24 mouse cellular contexts compared by ENCODE assay signal in the genomic region with DNA sequence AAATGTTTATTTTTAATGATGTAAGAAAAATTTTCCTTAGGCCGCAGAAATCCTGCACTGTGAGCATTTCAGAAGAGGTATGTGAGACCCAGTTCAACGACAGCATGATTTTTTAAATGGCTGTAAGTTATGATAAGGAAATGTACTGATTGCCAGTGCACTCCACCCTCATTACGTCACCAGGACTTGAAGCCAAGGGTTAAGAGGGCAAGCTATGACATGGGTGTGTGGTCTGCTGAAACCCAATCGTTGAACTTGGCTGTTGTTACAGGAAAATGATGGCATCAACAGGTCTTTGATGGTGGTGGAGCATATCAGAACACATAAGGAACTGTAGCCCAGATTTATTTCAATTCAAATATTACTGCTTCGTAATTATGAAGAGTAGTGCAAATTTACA.
DNase-seq lines count a peak whose midpoint lies in the region; ATAC-seq and TF ChIP-seq lines count a peak whose summit lies in the region.
"Had no signal": no experiment of that assay in that cellular context is flagged by ENCODE, and none has a peak within 500 bp of the region (broad histone marks: within the 10 kb centered on the region; RNA-seq: fewer than 3 reads in every experiment).

No protein-coding gene starts in this region.

- no peak overlapping the region for H3K4me3 ChIP-seq in liver, adult 2 months (ENCODE audit: insufficient read depth, low read depth, low read length)
- H3K4me3 ChIP-seq in midbrain, embryonic 11.5 days (ENCODE audit: low read depth, low read length), result no peak overlapping the region
- no peak overlapping the region for H3K4me3 ChIP-seq in midbrain, postnatal 0 days (ENCODE audit: low read depth, low read length)
- H3K4me3 ChIP-seq in small intestine, adult 2 months (ENCODE audit: low read depth, low read length), result no peak overlapping the region
- H3K4me3 ChIP-seq: forebrain, embryonic 13.5 days; heart, embryonic 10.5 days; heart, embryonic 15.5 days; limb, embryonic 12.5 days; liver, embryonic 12.5 days; midbrain, embryonic 15.5 days had no signal

- H3K79me2 ChIP-seq in liver, adult 2 months (ENCODE audit: control insufficient read depth, insufficient read depth, low read length), result no peaks in the 10 kb centered on the region

- H3K27me3 ChIP-seq in liver, adult 2 months (ENCODE audit: control insufficient read depth, insufficient read depth, low read length), result no peaks in the 10 kb centered on the region
- H3K27me3 ChIP-seq in midbrain, embryonic 11.5 days (ENCODE audit: control insufficient read depth, insufficient read depth, low read length), result no peaks in the 10 kb centered on the region
- H3K27me3 ChIP-seq in midbrain, postnatal 0 days (ENCODE audit: insufficient read depth, low read length), result no peaks in the 10 kb centered on the region
- H3K27me3 ChIP-seq in small intestine, adult 2 months (ENCODE audit: control insufficient read depth, insufficient read depth, low read length), result no peaks in the 10 kb centered on the region
- H3K27me3 ChIP-seq: forebrain, embryonic 13.5 days; heart, embryonic 15.5 days; limb, embryonic 12.5 days; liver, embryonic 12.5 days; midbrain, embryonic 15.5 days had no signal

- H3K27ac ChIP-seq in liver, adult 2 months (replicated peaks; ENCODE audit: insufficient read depth, low read depth, low read length), result no peak overlapping the region
- no peak overlapping the region for H3K27ac ChIP-seq in midbrain, embryonic 11.5 days (ENCODE audit: low read depth, low read length)
- no peak overlapping the region for H3K27ac ChIP-seq in midbrain, postnatal 0 days (ENCODE audit: low read depth, low read length)
- H3K27ac ChIP-seq in small intestine, adult 2 months (ENCODE audit: insufficient read depth, low read depth, low read length), result 0 out of 2 replicates have a peak overlapping the region, but pooled peaks have one; percentile 16
- H3K27ac ChIP-seq: forebrain, embryonic 13.5 days; heart, embryonic 10.5 days; heart, embryonic 15.5 days; limb, embryonic 12.5 days; liver, embryonic 12.5 days; midbrain, embryonic 15.5 days had no signal

- no peak for TF ChIP-seq CTCF in liver, adult 2 months (IDR thresholded peaks at IDR 0.05; ENCODE audit: low read depth, low read length)
- TF ChIP-seq CTCF in midbrain, postnatal 0 days (IDR thresholded peaks at IDR 0.05), result no peak
- TF ChIP-seq CTCF in small intestine, adult 2 months (IDR thresholded peaks at IDR 0.05; ENCODE audit: extremely low read depth, insufficient read length, insufficient replicate concordance, low read depth, low read length), result no peak

- peak; percentile 65 for DNase-seq in liver, adult 2 months (ENCODE audit: extremely low read depth, low read depth, low spot score)
- no peak for DNase-seq in liver
- peak; percentile 17 for DNase-seq in midbrain, embryonic 11.5 days (ENCODE audit: low spot score, missing footprints)
- no peak for DNase-seq in midbrain, postnatal 0 days (ENCODE audit: low spot score)
- no peak for DNase-seq in B cell, adult 2 months
- DNase-seq in Muller cell, postnatal 12 days (ENCODE audit: inconsistent ontology term), result no peak
- DNase-seq: adrenal gland, adult 8-10 months; cerebellum, adult 2 months; cerebellum, postnatal 36 days; gastrocnemius, postnatal 25 days; heart, adult 11 months; kidney, postnatal 14 days; liver, postnatal 0 days; right cerebral cortex, adult 18-20 months had no signal

- no peak for TF ChIP-seq POLR2A in liver, adult 2 months (IDR thresholded peaks at IDR 0.05; ENCODE audit: extremely low read depth, insufficient read depth, low read length)
- no peak for TF ChIP-seq POLR2A in small intestine, adult 2 months (IDR thresholded peaks at IDR 0.05; ENCODE audit: low read depth, low read length)

- no peak for ATAC-seq in midbrain, embryonic 11.5 days (ENCODE audit: low FRiP score)
- ATAC-seq in midbrain, postnatal 0 days (ENCODE audit: low FRiP score), result no peak
- ATAC-seq: activated CD4-positive, CD25-positive, alpha-beta regulatory T cell, adult 4 months; CD4-positive, CD25-positive, alpha-beta regulatory T cell, adult 4 months; forebrain, embryonic 13.5 days; hindbrain, embryonic 16.5 days; liver, embryonic 12.5 days; liver, postnatal 0 days; midbrain, embryonic 15.5 days had no signal

- 36% methylated on average over 5 of the region's 5 CpGs for WGBS in liver, adult 2 months
- 89% methylated on average over 5 of the region's 5 CpGs for WGBS in midbrain, embryonic 11.5 days
- 86% methylated on average over 5 of the region's 5 CpGs for WGBS in midbrain, postnatal 0 days
- 33% methylated on average over 5 of the region's 5 CpGs for WGBS in small intestine, adult 2 months

- H3K9me3 ChIP-seq in midbrain, embryonic 11.5 days (ENCODE audit: control insufficient read depth, low read length), result no peaks in the 10 kb centered on the region
- H3K9me3 ChIP-seq in midbrain, postnatal 0 days (ENCODE audit: low read length), result no peaks in the 10 kb centered on the region
- H3K9me3 ChIP-seq: forebrain, embryonic 13.5 days; heart, embryonic 10.5 days; heart, embryonic 15.5 days; liver, embryonic 12.5 days; midbrain, embryonic 15.5 days had no signal

- H3K36me3 ChIP-seq in liver, adult 2 months (ENCODE audit: control insufficient read depth, insufficient read depth, low read length), result peaks cover 30% of the 10 kb centered on the region; the same call in 1 of the 2 replicates
- H3K36me3 ChIP-seq in midbrain, embryonic 11.5 days (ENCODE audit: control insufficient read depth, insufficient read depth, low read length), result no peaks in the 10 kb centered on the region
- no peaks in the 10 kb centered on the region for H3K36me3 ChIP-seq in midbrain, postnatal 0 days (ENCODE audit: insufficient read depth, low read length)
- H3K36me3 ChIP-seq in small intestine, adult 2 months (ENCODE audit: control insufficient read depth, insufficient read depth, low read length), result peaks cover 5% of the 10 kb centered on the region
- H3K36me3 ChIP-seq: heart, embryonic 10.5 days; heart, embryonic 15.5 days; limb, embryonic 12.5 days; midbrain, embryonic 15.5 days had no signal

- H3K4me2 ChIP-seq in midbrain, embryonic 11.5 days, result no peak overlapping the region
- no peak overlapping the region for H3K4me2 ChIP-seq in midbrain, postnatal 0 days (ENCODE audit: low read depth, low read length, poor library complexity, severe bottlenecking)
- H3K4me2 ChIP-seq: forebrain, embryonic 13.5 days; heart, embryonic 15.5 days; limb, embryonic 12.5 days; liver, embryonic 12.5 days; midbrain, embryonic 15.5 days had no signal

- H3K9ac ChIP-seq in liver, adult 2 months (ENCODE audit: low read depth, low read length), result no peak overlapping the region
- H3K9ac ChIP-seq in midbrain, embryonic 11.5 days (ENCODE audit: low read length), result no peak overlapping the region
- no peak overlapping the region for H3K9ac ChIP-seq in midbrain, postnatal 0 days (replicated peaks; ENCODE audit: low read length, poor library complexity, severe bottlenecking)
- H3K9ac ChIP-seq: forebrain, embryonic 13.5 days; heart, embryonic 15.5 days; limb, embryonic 12.5 days; liver, embryonic 12.5 days; liver, postnatal 0 days; midbrain, embryonic 15.5 days had no signal

- peaks cover 20% of the 10 kb centered on the region for H3K4me1 ChIP-seq in liver, adult 2 months (ENCODE audit: control insufficient read depth, insufficient read depth, low read length)
- no peaks in the 10 kb centered on the region for H3K4me1 ChIP-seq in midbrain, embryonic 11.5 days (ENCODE audit: control insufficient read depth, insufficient read depth, low read length)
- H3K4me1 ChIP-seq in midbrain, postnatal 0 days (ENCODE audit: insufficient read depth, low read length), result no peaks in the 10 kb centered on the region
- H3K4me1 ChIP-seq in small intestine, adult 2 months (ENCODE audit: control insufficient read depth, insufficient read depth, insufficient read length, low read length), result peaks cover 11% of the 10 kb centered on the region; the same call in 1 of the 2 replicates
- H3K4me1 ChIP-seq: forebrain, embryonic 13.5 days; heart, embryonic 15.5 days; liver, embryonic 12.5 days; midbrain, embryonic 15.5 days had no signal

Comparison
In these comparisons a context has a peak if more than half of its experiments do, and no peak if none do; other contexts are left out.
1. DNase-seq: peak in liver, adult 2 months (single experiment) and midbrain, embryonic 11.5 days (single experiment); none in liver (single experiment), midbrain, postnatal 0 days (single experiment), B cell, adult 2 months (0 of 2) and Muller cell, postnatal 12 days (single experiment).